Mouse (Mus musculus) CH12F3 (cell line): ENCODE data around the gene Stag1.
"Not testable (repeated sequence)": the region's sequence is repeated elsewhere in the genome, so short reads cannot be mapped to it uniquely, and the experiment has no call there.

ENCODE experiments used
- in situ Hi-C: fragments of 300-500 bp; cut with MboI; formaldehyde crosslinking; loops from 2 replicates; pipeline ENCODE4 v1.14.3; 2020; ENCODE audit warnings: low sequenced_read_pairs

Stag1 gene

GRCm38 (mm10) chr9:100663473-100664134, 66.0 kb downstream of the Stag1 start:
- in situ Hi-C loops = no loop called here

GRCm38 (mm10) chr9:100670151-100670550, 72.6 kb downstream of the Stag1 start:
- in situ Hi-C loops = no loop called here

- in situ Hi-C loops = no loop called here
Observed at GRCm38 (mm10) chr9:100679036-100679435, 81.4 kb downstream of the Stag1 start.

DNA sequence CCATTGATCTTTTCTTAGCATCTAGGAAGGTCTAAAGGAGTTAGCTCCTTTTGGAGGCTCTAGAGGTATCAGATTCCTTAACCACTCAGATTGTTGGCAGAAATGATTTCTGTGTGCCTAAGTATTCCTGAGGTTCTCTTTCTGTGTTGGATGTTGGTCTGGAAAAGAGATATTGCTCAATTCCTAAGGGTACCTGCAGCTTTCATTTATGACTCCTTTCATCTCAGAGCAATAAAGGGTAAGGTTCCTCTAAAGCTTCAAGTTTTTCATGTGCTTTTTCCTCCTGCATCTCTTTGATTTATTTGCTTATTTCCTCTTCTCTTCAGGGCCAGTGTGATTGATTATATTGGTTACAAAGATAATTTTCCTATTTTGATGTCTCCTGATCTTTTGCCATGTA, 84.7 kb downstream of the Stag1 start:
- in situ Hi-C loops = no loop called here

DNA sequence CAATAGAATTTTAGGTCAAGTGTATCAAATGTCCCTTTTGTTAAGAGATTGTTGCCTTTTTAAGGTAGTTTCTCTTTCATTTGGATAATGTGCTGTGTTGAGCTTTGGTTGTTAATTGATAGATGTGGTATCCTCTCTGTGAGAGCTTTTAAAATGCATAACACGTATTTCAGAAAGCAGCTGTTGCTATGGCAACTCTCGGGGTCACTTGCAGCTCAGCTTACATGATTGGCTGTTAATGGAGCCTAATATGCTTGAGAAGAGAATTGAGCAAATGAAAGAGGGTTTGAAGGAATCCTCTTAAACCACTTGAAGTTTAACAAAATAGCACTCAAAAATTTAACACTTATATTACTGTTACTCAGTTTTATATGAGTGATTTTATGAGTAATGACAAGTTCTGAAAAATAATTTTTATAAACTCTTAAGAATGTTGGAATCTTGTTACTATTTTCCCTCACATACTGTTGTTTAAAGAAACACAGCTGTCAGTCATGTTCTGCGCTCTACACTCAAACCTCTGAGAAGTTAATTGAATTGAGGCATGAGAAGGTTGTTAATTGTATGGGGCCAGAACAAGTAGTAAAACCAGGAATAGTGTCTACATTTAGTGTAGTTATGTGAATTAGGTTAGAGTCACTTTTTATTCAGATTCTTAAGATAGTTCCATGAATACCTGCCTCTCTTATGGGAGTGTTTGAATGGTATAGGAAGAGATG, 88.3 kb downstream of the Stag1 start:
- in situ Hi-C loops = no loop called here

DNA sequence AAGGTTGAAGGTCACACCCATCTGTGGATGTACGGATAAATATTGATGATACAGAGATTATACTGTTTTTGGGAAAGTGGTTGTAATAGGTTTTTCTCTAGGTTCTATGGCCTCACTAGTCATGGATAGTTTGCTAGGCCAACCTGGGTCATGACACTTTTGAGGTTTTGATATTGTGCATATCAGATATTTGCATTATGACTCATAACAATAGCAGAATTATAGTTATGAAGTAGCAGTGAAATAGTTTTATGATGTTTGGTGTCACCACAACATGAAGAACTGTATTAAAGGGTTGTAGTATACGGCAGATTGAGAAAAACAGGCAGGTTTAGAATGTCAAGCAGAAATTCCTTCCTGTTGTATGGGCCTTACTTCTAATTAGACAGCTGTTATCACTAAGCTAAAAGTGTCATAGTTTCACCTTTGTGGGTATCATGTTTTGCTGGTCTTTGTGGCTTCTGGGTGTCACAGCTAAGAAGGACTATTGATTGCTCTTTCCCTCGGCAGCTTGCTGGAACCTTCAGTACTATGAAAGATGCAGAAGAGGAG, 92.2 kb downstream of the Stag1 start:
- in situ Hi-C loops = no loop called here

DNA sequence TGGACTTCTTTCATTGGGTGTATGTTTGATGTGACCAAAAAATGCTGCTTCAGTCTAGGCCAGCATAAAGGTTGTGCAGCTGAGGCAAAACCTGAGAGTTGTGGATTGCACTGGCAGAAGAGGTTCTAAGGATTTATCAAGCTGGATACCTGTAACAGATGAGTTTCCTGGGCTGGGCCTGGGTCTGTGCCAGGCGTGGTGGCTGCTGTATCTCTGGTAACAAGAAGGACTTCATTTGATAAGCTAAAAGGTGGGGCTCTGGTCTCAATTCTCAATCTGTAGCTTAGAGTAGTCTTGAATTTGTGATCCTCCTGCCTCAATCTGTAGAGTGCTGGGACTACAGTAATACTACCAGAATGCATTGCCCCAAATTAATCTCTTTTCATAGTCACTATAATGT, 94.6 kb downstream of the Stag1 start:
- in situ Hi-C loops = no loop called here

DNA sequence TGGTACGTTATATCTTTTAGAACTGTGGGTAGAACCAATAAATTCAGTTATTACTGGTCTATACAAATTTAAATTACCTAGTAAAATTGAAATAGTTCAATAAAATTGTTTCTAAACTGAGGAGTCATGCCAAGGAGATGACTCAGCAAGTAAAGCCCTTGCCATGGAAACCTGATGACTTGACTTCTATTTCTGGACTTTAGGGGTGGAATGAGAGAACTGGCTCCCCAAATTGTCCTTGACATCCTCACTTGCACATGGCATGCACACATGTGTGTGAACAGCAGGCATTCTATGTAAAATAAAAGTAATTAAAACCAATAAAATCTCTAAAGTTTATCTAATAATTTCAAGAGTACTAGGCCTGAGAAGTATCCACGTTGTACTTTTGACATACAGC, 98.9 kb downstream of the Stag1 start:
- in situ Hi-C loops = no loop called here

DNA sequence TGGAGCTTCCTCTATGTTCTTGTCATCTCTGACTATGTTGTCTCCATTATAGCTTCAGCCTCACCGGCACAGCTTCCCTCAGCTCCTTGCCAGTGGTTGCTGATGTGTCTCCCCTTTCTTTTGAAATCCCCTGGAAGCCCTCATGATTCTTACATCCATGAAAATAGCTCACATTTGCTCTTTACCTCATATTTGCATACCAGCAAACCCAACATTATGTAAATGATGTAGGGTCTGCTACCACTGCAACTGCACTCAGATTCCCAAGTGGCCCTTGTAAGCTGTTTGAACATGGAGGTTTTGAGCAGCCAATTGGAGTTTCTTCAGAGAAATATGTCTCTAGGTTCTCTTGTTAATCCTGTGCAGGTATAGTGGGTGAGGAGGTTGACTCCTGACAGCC, 110.0 kb downstream of the Stag1 start:
- in situ Hi-C loops = no loop called here

DNA sequence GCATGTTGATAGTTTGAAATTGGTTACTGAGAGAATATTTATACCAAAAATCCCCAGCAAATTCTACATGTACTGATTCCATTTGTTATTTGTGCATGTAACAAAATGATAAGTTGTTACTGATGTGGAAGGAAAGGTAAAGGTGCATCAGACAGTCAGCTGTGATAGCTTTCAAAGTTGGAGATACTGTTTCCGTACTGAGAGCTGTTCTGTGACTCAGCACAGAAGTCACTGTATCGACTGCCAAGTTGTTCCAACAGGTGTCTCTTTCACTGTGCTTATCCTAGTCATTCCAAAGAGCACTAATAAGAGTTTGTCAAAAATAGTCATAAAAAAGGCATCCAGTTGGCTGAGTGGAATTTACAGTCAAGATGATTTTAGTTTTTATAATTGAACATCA, 114.1 kb downstream of the Stag1 start:
- in situ Hi-C loops = no loop called here

DNA sequence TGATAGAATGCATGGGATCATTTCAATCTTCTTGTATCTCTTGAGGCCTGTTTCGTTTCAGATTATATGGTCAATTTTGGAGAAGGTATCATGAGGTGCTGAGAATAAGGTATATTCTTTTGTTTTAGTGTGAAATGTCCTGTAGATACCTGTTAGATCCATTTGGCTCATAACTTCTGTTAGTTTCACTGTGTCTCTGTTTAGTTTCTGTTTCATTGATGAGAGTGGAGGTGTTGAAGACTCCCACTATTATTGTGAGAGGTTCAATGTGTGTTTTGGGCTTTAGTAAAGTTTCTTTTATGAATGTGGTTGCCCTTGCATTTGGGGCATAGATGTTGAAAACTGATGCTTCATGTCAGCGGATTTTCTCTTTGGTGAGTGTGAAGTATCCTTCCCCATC, 127.2 kb downstream of the Stag1 start:
- in situ Hi-C loops = not testable (repeated sequence)

- in situ Hi-C loops = no loop called here
Observed at GRCm38 (mm10) chr9:100731839-100732238, 134.2 kb downstream of the Stag1 start.

DNA sequence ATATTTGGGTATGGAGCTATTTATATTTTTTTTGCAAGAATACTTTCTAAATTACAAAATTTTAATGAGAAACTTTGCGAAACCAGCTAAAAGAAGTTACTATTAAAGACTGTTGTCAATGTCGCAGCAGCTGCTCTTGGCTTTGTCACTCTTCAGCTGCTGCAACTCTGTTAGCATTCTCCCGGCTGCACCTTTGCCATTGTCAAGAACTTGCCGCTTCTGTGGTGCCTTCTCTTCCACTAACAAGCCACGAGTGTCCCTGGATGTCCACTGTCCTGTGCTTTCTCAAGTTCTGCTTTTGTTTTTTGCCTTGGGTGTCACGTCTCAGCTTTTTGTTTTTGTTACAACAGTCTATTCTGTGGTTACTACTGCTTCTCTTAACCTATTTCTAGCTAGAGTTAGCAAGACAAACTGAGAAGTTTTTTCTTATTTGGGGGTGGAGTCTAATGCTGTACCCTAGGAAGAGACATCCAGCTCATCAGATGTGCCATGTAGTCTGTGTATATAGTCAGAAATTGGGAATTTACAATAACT, 136.4 kb downstream of the Stag1 start:
- in situ Hi-C loops = no loop called here

DNA sequence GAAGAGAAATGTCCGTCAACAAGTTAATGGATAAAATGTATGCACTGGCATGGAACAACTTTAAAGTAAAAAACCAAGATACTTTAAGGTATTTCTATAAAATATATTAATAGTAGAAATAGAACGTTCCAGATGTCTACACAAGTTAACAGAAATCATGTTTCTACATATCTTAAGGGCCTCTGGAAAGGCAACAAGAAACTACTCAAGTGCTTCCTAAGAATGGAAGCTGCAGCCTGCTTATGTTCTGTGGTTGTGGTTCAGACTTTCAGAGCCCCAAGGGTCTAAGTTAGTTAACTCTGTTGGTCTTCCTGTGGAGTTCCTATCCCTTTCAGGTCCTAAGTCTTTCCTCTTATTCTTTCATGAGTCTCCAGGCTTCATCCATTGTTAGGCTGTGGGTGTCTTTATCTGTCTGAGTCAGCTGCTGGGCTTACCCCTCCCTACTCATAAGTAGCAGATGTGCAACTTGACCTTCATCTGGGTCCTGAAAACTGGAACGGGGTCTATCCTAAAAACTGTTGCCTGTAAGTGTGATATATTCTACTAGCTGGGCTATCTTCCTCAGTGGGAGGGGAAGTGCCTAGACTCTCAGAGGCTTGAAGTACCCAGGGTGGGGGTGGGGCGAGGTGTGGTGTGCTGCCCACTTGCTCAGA, 138.5 kb downstream of the Stag1 start:
- in situ Hi-C loops = no loop called here

DNA sequence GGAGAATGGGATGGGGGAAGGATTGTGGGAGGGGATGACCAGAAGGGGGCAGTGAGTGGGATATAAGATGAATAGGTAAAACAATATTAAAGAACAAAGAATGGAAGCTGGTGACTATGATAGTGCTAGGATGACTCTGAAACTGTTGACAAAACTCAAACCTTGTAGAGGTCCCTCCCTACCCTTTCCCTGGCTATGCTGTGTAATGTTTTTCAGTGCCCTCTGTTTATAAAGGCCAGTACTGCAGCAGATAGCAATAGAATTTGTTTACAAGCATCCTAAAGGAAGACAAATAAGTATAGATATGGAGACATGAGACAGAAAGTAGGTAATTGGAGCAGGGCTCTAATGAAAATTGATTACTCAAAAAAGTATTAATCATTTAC, 139.0 kb downstream of the Stag1 start:
- in situ Hi-C loops = no loop called here

GRCm38 (mm10) chr9:100777238-100777637, 179.6 kb downstream of the Stag1 start:
- in situ Hi-C loops = not testable (repeated sequence)

DNA sequence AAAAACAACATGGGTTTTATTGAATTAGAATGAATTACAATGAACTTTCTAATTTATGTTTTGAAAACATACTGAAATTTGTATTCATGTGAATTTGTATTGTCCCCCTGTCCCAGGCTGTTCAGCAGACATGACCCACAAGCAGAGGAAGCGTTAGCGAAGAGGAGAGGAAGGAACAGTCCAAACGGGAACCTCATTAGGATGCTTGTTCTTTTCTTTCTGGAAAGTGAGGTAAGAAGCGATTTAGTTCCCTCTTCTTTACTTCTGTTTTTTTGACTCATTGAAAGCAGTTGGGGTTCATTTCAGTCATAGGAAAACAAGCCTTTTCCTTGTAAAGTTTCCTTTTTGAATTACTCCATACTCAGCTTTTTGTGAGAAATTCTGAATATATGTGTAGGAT, 268.4 kb downstream of the Stag1 start:
- in situ Hi-C loops = no loop called here

DNA sequence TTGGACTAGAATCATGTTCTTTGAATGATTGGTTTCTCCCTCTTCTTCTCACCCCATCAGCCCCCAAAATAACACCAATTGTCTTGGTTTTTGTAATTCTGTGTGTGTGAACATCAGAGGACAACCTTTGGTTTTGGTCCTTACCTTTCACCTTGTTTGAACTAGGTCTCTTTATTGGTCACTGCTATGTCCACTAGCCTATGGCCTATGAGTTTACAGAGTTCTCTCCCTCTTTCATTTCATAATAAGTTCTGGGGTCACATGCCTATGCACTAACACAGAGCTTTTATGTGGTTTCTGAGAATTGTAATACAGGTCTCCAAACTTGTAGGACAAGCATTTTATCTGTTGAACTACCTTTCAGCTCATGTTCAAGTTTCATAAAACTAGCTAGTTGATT, 272.0 kb downstream of the Stag1 start:
- in situ Hi-C loops = no loop called here

DNA sequence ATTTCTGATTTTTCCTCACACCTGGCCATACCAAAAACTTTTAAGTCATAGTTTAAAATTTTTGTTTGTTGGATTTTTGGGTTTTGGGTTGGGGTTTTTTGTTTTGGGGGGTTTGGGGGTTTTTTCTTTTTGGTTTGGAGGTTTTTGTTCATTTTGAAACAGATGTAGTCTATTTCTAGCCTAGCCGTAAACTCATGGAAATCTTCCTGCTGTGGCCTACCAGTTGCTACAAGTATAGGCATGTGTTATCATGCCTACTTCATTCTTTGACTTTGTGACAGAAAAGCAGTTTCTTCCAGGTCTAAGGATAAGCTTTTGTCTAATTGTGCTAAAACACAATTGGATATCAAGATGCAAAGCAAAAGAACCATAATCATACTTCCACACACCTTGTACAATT, 298.5 kb downstream of the Stag1 start:
- in situ Hi-C loops = no loop called here

DNA sequence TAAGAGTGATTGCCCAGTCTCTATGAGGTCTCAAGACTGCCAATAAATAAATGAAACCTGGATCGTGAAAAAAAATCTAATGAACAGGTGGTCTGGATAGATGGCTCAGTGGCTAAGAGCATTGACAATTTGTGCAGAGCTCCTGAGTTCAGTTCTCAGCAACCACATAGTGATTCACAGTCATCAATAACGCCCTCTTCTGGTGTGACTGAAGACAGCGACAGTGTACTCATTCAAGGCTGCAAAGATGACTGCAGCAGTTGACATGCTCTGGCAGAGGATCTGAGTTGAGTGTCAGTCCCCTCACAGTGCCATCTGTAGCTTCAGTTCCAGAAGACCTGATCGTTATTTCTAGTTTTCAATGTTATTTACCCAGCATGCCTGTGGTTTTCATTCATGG, 300.4 kb downstream of the Stag1 start:
- in situ Hi-C loops = no loop called here

- in situ Hi-C loops = no loop called here
Observed at GRCm38 (mm10) chr9:100910352-100910751, 312.8 kb downstream of the Stag1 start.

- in situ Hi-C loops = no loop called here
Observed at GRCm38 (mm10) chr9:100917111-100917510, 319.5 kb downstream of the Stag1 start.
